Mouse (Mus musculus): ENCODE data around the gene Mobp. TPM values are rescaled to one million over a fixed set of nuclear protein-coding genes. Genes with fewer than 3 reads are reported as not detected.
"Not testable (repeated sequence)": the region's sequence is repeated elsewhere in the genome, so short reads cannot be mapped to it uniquely, and the experiment has no call there.

The Mobp gene
- 0.08 TPM in 1 of 2 replicates, not detected in the other for polyA plus RNA-seq (2014; fragmentation: Nextera tagmentation; extraction: Ambion mirVana)

GRCm38 (mm10) chr9:120149222-120149828 is at the start of gene Mobp:
Gene Mobp (plus strand): TSS chr9:120149707.
- no peak within 1 kb of the TSS for H3K27ac ChIP-seq (replicated peaks; ENCODE audit: low read depth, low read length)
- no peaks in the 10 kb centered on the region for H3K9me3 ChIP-seq (ENCODE audit: control insufficient read depth, low read length)
- no peak within 1 kb of the TSS for H3K4me2 ChIP-seq (ENCODE audit: low read depth, low read length)
- ATAC-seq (ENCODE audit: low read depth) (no peak), DNase-seq (ENCODE audit: low spot score) (no peak)
- 64% methylated on average over 11 of the region's 11 CpGs for WGBS
- H3K27me3 ChIP-seq (replicated peaks; ENCODE audit: control insufficient read depth, insufficient read depth, low read length) = no peaks in the 10 kb centered on the region
- H3K36me3 ChIP-seq (ENCODE audit: control insufficient read depth, insufficient read depth, low read length) = no peaks in the 10 kb centered on the region
- no peak within 1 kb of the TSS for H3K9ac ChIP-seq (ENCODE audit: low read depth, low read length)
- no peaks in the 10 kb centered on the region for H3K4me1 ChIP-seq (ENCODE audit: control insufficient read depth, insufficient read depth, low read length)
- no peak within 1 kb of the TSS for H3K4me3 ChIP-seq (ENCODE audit: low read depth, low read length)

GRCm38 (mm10) chr9:120101165-120101564 is 48.3 kb upstream of the Mobp start:
- ATAC-seq (ENCODE audit: low read depth) = no peak
- 85% methylated on average over 2 of the region's 2 CpGs for WGBS
- Histone ChIP-seq H3K4me3 (ENCODE audit: low read depth, low read length) (no peak overlapping the region), H3K27ac (replicated peaks; ENCODE audit: low read depth, low read length) (no peak overlapping the region), H3K9me3 (ENCODE audit: control insufficient read depth, low read length) (no peaks in the 10 kb centered on the region), H3K4me1 (ENCODE audit: control insufficient read depth, insufficient read depth, low read length) (no peaks in the 10 kb centered on the region), H3K9ac (ENCODE audit: low read depth, low read length) (no peak overlapping the region), H3K27me3 (replicated peaks; ENCODE audit: control insufficient read depth, insufficient read depth, low read length) (no peaks in the 10 kb centered on the region), H3K36me3 (ENCODE audit: control insufficient read depth, insufficient read depth, low read length) (no peaks in the 10 kb centered on the region), H3K4me2 (ENCODE audit: low read depth, low read length) (no peak overlapping the region)
- no peak for DNase-seq (ENCODE audit: low spot score)

- not testable (repeated sequence) for DNase-seq (ENCODE audit: low spot score); ATAC-seq (ENCODE audit: low read depth)
- 91% methylated on average over 12 of the region's 12 CpGs for WGBS
These were observed 40.6 kb upstream of the Mobp start for GRCm38 (mm10) chr9:120108953-120109352.

GRCm38 (mm10) chr9:120110211-120111018 is 39.1 kb upstream of the Mobp start, which contains the start of gene Slc25a38:
Gene Slc25a38 (plus strand): TSS chr9:120110374.
- H3K36me3 ChIP-seq (ENCODE audit: control insufficient read depth, insufficient read depth, low read length) = no peaks in the 10 kb centered on the region
- H3K4me2 ChIP-seq (ENCODE audit: low read depth, low read length) = peak within 1 kb of the TSS; percentile 77
- H3K27me3 ChIP-seq (replicated peaks; ENCODE audit: control insufficient read depth, insufficient read depth, low read length) = no peaks in the 10 kb centered on the region
- peaks cover 7% of the 10 kb centered on the region for H3K4me1 ChIP-seq (ENCODE audit: control insufficient read depth, insufficient read depth, low read length)
- peak within 1 kb of the TSS; percentile 91 for H3K27ac ChIP-seq (replicated peaks; ENCODE audit: low read depth, low read length)
- DNase-seq (ENCODE audit: low spot score) (peak; percentile 97), ATAC-seq (ENCODE audit: low read depth) (peak; percentile 98)
- H3K9me3 ChIP-seq (ENCODE audit: control insufficient read depth, low read length) = no peaks in the 10 kb centered on the region
- H3K4me3 ChIP-seq (ENCODE audit: low read depth, low read length) = peak within 1 kb of the TSS; percentile 60
- WGBS = 1% methylated on average over 40 of the region's 62 CpGs
- H3K9ac ChIP-seq (ENCODE audit: low read depth, low read length) = peak within 1 kb of the TSS; percentile 68

More at GRCm38 (mm10) chr9:120108953-120109352, 40.6 kb upstream of the Mobp start:
- not testable (repeated sequence) for H3K36me3 ChIP-seq (ENCODE audit: control insufficient read depth, insufficient read depth, low read length); H3K4me2 ChIP-seq (ENCODE audit: low read depth, low read length); H3K9me3 ChIP-seq (ENCODE audit: control insufficient read depth, low read length); H3K27me3 ChIP-seq (replicated peaks; ENCODE audit: control insufficient read depth, insufficient read depth, low read length); H3K4me3 ChIP-seq (ENCODE audit: low read depth, low read length); H3K27ac ChIP-seq (replicated peaks; ENCODE audit: low read depth, low read length); H3K9ac ChIP-seq (ENCODE audit: low read depth, low read length); H3K4me1 ChIP-seq (ENCODE audit: control insufficient read depth, insufficient read depth, low read length)

GRCm38 (mm10) chr9:120111156-120111945 is 38.2 kb upstream of the Mobp start:
- DNase-seq (ENCODE audit: low spot score) = no peak
- 76% methylated on average over 15 of the region's 15 CpGs for WGBS
- Histone ChIP-seq H3K4me3 (ENCODE audit: low read depth, low read length) (peak overlapping the region; percentile 60), H3K4me1 (ENCODE audit: control insufficient read depth, insufficient read depth, low read length) (peaks cover 7% of the 10 kb centered on the region), H3K27ac (replicated peaks; ENCODE audit: low read depth, low read length) (peak overlapping the region; percentile 91), H3K9me3 (ENCODE audit: control insufficient read depth, low read length) (no peaks in the 10 kb centered on the region), H3K27me3 (replicated peaks; ENCODE audit: control insufficient read depth, insufficient read depth, low read length) (no peaks in the 10 kb centered on the region), H3K36me3 (ENCODE audit: control insufficient read depth, insufficient read depth, low read length) (no peaks in the 10 kb centered on the region), H3K4me2 (ENCODE audit: low read depth, low read length) (peak overlapping the region; percentile 77), H3K9ac (ENCODE audit: low read depth, low read length) (peak overlapping the region; percentile 68)
- ATAC-seq (ENCODE audit: low read depth) = no peak

- ATAC-seq (ENCODE audit: low read depth) (no peak), DNase-seq (ENCODE audit: low spot score) (no peak)
- H3K27ac ChIP-seq (replicated peaks; ENCODE audit: low read depth, low read length) = no peak overlapping the region
- peaks cover 5% of the 10 kb centered on the region for H3K36me3 ChIP-seq (ENCODE audit: control insufficient read depth, insufficient read depth, low read length)
- no peaks in the 10 kb centered on the region for H3K9me3 ChIP-seq (ENCODE audit: control insufficient read depth, low read length)
- WGBS = 95% methylated on average over 6 of the region's 6 CpGs
- no peak overlapping the region for H3K4me2 ChIP-seq (ENCODE audit: low read depth, low read length)
- H3K9ac ChIP-seq (ENCODE audit: low read depth, low read length) = no peak overlapping the region
- H3K27me3 ChIP-seq (replicated peaks; ENCODE audit: control insufficient read depth, insufficient read depth, low read length) = no peaks in the 10 kb centered on the region
- peaks cover 7% of the 10 kb centered on the region for H3K4me1 ChIP-seq (ENCODE audit: control insufficient read depth, insufficient read depth, low read length)
- H3K4me3 ChIP-seq (ENCODE audit: low read depth, low read length) = no peak overlapping the region
These were observed 37.0 kb upstream of the Mobp start for GRCm38 (mm10) chr9:120112472-120112871.

- Histone ChIP-seq H3K4me2 (ENCODE audit: low read depth, low read length) (no peak overlapping the region), H3K9me3 (ENCODE audit: control insufficient read depth, low read length) (no peaks in the 10 kb centered on the region), H3K36me3 (ENCODE audit: control insufficient read depth, insufficient read depth, low read length) (peaks cover 15% of the 10 kb centered on the region), H3K4me3 (ENCODE audit: low read depth, low read length) (no peak overlapping the region), H3K4me1 (ENCODE audit: control insufficient read depth, insufficient read depth, low read length) (peaks cover 7% of the 10 kb centered on the region), H3K9ac (ENCODE audit: low read depth, low read length) (no peak overlapping the region), H3K27ac (replicated peaks; ENCODE audit: low read depth, low read length) (no peak overlapping the region), H3K27me3 (replicated peaks; ENCODE audit: control insufficient read depth, insufficient read depth, low read length) (no peaks in the 10 kb centered on the region)
- ATAC-seq (ENCODE audit: low read depth) (no peak), DNase-seq (ENCODE audit: low spot score) (no peak)
- WGBS = 96% methylated on average over 6 of the region's 7 CpGs
These were observed 36.1 kb upstream of the Mobp start for GRCm38 (mm10) chr9:120113456-120113855.

GRCm38 (mm10) chr9:120114051-120114788 is 35.3 kb upstream of the Mobp start:
- Histone ChIP-seq H3K27ac (replicated peaks; ENCODE audit: low read depth, low read length) (no peak overlapping the region), H3K36me3 (ENCODE audit: control insufficient read depth, insufficient read depth, low read length) (peaks cover 21% of the 10 kb centered on the region), H3K9ac (ENCODE audit: low read depth, low read length) (0 out of 2 replicates have a peak overlapping the region, but pooled peaks have one; percentile 8), H3K9me3 (ENCODE audit: control insufficient read depth, low read length) (no peaks in the 10 kb centered on the region), H3K4me1 (ENCODE audit: control insufficient read depth, insufficient read depth, low read length) (peaks cover 7% of the 10 kb centered on the region), H3K4me3 (ENCODE audit: low read depth, low read length) (no peak overlapping the region), H3K4me2 (ENCODE audit: low read depth, low read length) (no peak overlapping the region), H3K27me3 (replicated peaks; ENCODE audit: control insufficient read depth, insufficient read depth, low read length) (no peaks in the 10 kb centered on the region)
- DNase-seq (ENCODE audit: low spot score) (no peak), ATAC-seq (ENCODE audit: low read depth) (no peak)
- WGBS = 85% methylated on average over 15 of the region's 17 CpGs

All from embryonic facial prominence, embryonic 14.5 days (tissue).